Mouse (Mus musculus) forebrain, embryonic 15.5 days (tissue): ENCODE data around the gene Tcf7. TPM values are rescaled to one million over a fixed set of nuclear protein-coding genes. Genes with fewer than 3 reads are reported as not detected.

Experiments used
- ATAC-seq: fragments of 200-750 bp; cut with Nextera tagmentation; replicated peaks from 2 replicates; pipeline ENCODE4 v1.8.0; 2017; ENCODE audit warnings: mild to moderate bottlenecking, moderate TSS enrichment, moderate library complexity
- H3K27ac ChIP-seq: fragments of 300-500 bp; sonication (generic); replicated peaks from 2 replicates; pipeline ENCODE4 v1.5.1; 2015; ENCODE audit warnings: mild to moderate bottlenecking, inconsistent platforms
- H3K27me3 ChIP-seq: fragments of 300-500 bp; sonication (generic); 2 replicates; pipeline ENCODE4 v1.6.1; 2015; ENCODE audit warnings: inconsistent platforms
- H3K36me3 ChIP-seq: fragments of 300-500 bp; sonication (generic); 2 replicates; pipeline ENCODE4 v1.6.1; 2015; ENCODE audit warnings: mild to moderate bottlenecking, inconsistent platforms
- H3K4me1 ChIP-seq: fragments of 300-500 bp; sonication (generic); 2 replicates; pipeline ENCODE4 v1.6.1; 2015; ENCODE audit warnings: inconsistent platforms
- H3K4me2 ChIP-seq: fragments of 300-500 bp; sonication (generic); replicated peaks from 2 replicates; pipeline ENCODE4 v1.6.1; 2015; ENCODE audit warnings: mild to moderate bottlenecking, inconsistent platforms
- H3K4me3 ChIP-seq: fragments of 300-500 bp; sonication (generic); 2 replicates; pipeline ENCODE4 v1.5.1; 2015; ENCODE audit warnings: mild to moderate bottlenecking, inconsistent platforms
- H3K9ac ChIP-seq: fragments of 300-500 bp; sonication (generic); replicated peaks from 2 replicates; pipeline ENCODE4 v1.6.1; 2015; ENCODE audit warnings: mild to moderate bottlenecking, inconsistent platforms
- H3K9me3 ChIP-seq: fragments of 300-500 bp; sonication (generic); 2 replicates; pipeline ENCODE4 v1.6.1; 2016; ENCODE audit warnings: inconsistent platforms
- WGBS: fragments of 180-500 bp; shearing (Covaris S2); methylation state at CpG from one replicate; pipeline ENCODE4 v1.1.7; 2015; ENCODE audit warnings: mixed read lengths; 5-methylcytosine and 5-hydroxymethylcytosine counted together
- polyA plus RNA-seq: library from polyadenylated mRNA; unstranded; fragments of >200 nt; fragmentation: Nextera tagmentation; extraction: Ambion mirVana; gene quantifications from 2 replicates; pipeline ENCODE4 v1.2.1, GENCODE M21; 2015

The Tcf7 gene
- polyA plus RNA-seq, 1 experiment from 2014 or later = 3.4 TPM

GRCm38 (mm10) chr11:52302668-52303067 is 19.9 kb upstream of the Tcf7 start:
- H3K9ac ChIP-seq = no peak overlapping the region

DNA sequence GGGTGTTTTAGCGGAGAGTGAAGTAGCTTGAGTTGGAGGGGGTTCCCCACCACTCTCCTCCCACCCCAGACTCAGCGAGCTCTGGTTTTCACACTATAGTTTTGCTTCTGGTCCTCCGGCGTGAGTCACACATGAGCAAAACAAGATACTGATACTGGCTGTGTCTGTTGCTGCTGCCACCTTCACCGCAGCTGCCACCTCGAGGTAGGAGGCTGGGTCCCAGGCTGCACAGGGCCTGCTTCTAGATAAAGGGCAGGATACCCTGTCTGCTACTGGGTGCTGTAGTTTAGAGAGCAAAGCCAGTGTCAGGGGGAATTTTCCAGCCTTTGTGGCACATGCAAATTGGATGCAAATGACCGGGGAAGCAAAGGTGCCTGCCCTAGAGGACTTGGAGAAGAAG is 16.9 kb upstream of the Tcf7 start:
- no peaks in the 10 kb centered on the region for H3K36me3 ChIP-seq
- no peaks in the 10 kb centered on the region for H3K4me1 ChIP-seq
- ATAC-seq = no peak
- no peaks in the 10 kb centered on the region for H3K9me3 ChIP-seq
- no peak overlapping the region for H3K27ac ChIP-seq
- 74% methylated on average over 7 of the region's 7 CpGs for WGBS
- H3K4me2 ChIP-seq = no peak overlapping the region
- no peak overlapping the region for H3K9ac ChIP-seq
- no peak overlapping the region for H3K4me3 ChIP-seq
- H3K27me3 ChIP-seq = no peaks in the 10 kb centered on the region

More at GRCm38 (mm10) chr11:52302668-52303067, 19.9 kb upstream of the Tcf7 start:
- no peaks in the 10 kb centered on the region for H3K9me3 ChIP-seq
- ATAC-seq = no peak
- H3K4me3 ChIP-seq = no peak overlapping the region
- H3K27me3 ChIP-seq = no peaks in the 10 kb centered on the region
- H3K27ac ChIP-seq = no peak overlapping the region
- no peaks in the 10 kb centered on the region for H3K4me1 ChIP-seq
- no peak overlapping the region for H3K4me2 ChIP-seq
- no peaks in the 10 kb centered on the region for H3K36me3 ChIP-seq
- WGBS = 80% methylated on average over 3 of the region's 3 CpGs

DNA sequence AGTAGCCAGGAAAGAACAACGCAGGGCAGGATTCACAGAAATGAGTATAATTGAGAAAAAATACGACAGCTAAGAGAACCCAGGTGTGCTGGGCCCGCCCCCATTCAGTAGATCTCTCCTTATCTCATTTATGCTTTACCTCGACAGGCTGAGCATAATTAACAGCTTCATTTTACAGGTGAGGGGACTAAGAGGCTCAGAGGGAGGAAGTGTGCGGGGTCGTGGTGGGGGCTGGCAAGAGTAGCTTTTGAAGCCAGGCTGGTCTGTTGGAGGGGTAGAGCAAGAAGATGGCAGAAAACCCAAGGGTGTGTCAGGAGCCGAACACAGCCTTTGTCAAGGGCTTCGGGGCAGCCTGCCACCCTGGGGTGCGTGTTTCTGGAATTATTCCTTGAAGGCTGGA is 16.1 kb upstream of the Tcf7 start:
- no peak for ATAC-seq
- Histone ChIP-seq H3K27me3 (no peaks in the 10 kb centered on the region), H3K9me3 (no peaks in the 10 kb centered on the region), H3K9ac (no peak overlapping the region), H3K27ac (no peak overlapping the region), H3K4me2 (no peak overlapping the region), H3K36me3 (no peaks in the 10 kb centered on the region), H3K4me1 (no peaks in the 10 kb centered on the region), H3K4me3 (no peak overlapping the region)
- 74% methylated on average over 9 of the region's 9 CpGs for WGBS

GRCm38 (mm10) chr11:52297352-52297751 is 14.5 kb upstream of the Tcf7 start:
- Histone ChIP-seq H3K4me3 (no peak overlapping the region), H3K9me3 (no peaks in the 10 kb centered on the region), H3K27ac (no peak overlapping the region), H3K36me3 (no peaks in the 10 kb centered on the region), H3K9ac (no peak overlapping the region), H3K4me2 (no peak overlapping the region), H3K4me1 (no peaks in the 10 kb centered on the region), H3K27me3 (no peaks in the 10 kb centered on the region)
- 14% methylated on average over 9 of the region's 9 CpGs for WGBS
- ATAC-seq = peak; percentile 58

DNA sequence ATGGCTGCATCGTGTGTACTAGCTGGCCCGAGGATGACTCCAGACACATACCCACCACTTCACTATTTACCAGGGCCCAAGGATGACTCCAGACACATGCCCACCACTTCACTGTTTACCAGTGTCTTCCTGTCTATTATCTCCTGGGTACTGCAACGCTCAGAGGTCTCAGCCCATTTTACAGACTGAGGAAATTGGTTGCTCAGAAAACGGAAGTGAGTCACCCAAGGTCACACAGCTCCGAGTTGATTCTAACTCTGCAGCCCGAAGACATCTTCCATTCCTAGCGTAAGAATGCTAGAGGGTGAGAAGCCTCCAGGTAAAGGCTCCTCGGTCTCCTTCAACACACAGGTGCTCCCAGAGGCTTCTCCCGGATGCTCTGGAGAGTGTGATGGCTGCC is 11.3 kb upstream of the Tcf7 start:
- Histone ChIP-seq H3K4me3 (no peak overlapping the region), H3K4me1 (no peaks in the 10 kb centered on the region), H3K9ac (no peak overlapping the region), H3K27ac (no peak overlapping the region), H3K4me2 (no peak overlapping the region), H3K27me3 (no peaks in the 10 kb centered on the region), H3K9me3 (no peaks in the 10 kb centered on the region), H3K36me3 (no peaks in the 10 kb centered on the region)
- WGBS = 85% methylated on average over 9 of the region's 9 CpGs
- ATAC-seq = no peak

GRCm38 (mm10) chr11:52292894-52293293 is 10.1 kb upstream of the Tcf7 start:
- no peaks in the 10 kb centered on the region for H3K36me3 ChIP-seq
- H3K4me1 ChIP-seq = no peaks in the 10 kb centered on the region
- no peak overlapping the region for H3K9ac ChIP-seq
- no peaks in the 10 kb centered on the region for H3K9me3 ChIP-seq
- WGBS = 76% methylated on average over 6 of the region's 6 CpGs
- H3K4me2 ChIP-seq = no peak overlapping the region
- no peak overlapping the region for H3K27ac ChIP-seq
- ATAC-seq = no peak
- H3K4me3 ChIP-seq = no peak overlapping the region
- no peaks in the 10 kb centered on the region for H3K27me3 ChIP-seq

- Histone ChIP-seq H3K36me3 (no peaks in the 10 kb centered on the region), H3K27me3 (no peaks in the 10 kb centered on the region), H3K27ac (no peak overlapping the region), H3K4me2 (no peak overlapping the region), H3K4me3 (no peak overlapping the region), H3K9ac (no peak overlapping the region), H3K4me1 (no peaks in the 10 kb centered on the region), H3K9me3 (no peaks in the 10 kb centered on the region)
- 85% methylated on average over 7 of the region's 7 CpGs for WGBS
- no peak for ATAC-seq
Measured at GRCm38 (mm10) chr11:52292346-52292745, 9.5 kb upstream of the Tcf7 start.

DNA sequence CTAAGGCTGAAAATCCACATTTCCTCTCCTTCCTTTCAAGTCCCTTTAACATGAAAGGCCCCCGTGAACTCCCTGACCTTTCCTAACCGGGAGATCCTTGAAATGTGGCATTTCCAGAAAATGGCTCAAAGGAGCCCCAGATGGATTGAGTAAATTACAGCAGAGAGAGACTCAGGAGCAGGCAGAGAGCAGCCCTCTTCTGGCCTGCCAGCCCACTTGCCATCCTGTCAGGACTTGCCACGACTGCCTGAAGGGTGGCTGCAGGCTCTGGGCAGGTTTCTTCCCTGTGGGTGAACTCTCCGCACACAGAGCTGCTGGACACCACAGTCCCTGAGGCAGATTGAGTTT is 4.1 kb upstream of the Tcf7 start:
- 9% methylated on average over 4 of the region's 4 CpGs for WGBS
- Histone ChIP-seq H3K4me3 (no peak overlapping the region), H3K27me3 (peaks cover 13% of the 10 kb centered on the region; the same call in 1 of the 2 replicates)

GRCm38 (mm10) chr11:52286301-52286957 is 3.6 kb upstream of the Tcf7 start:
- Histone ChIP-seq H3K9ac (no peak overlapping the region), H3K4me2 (no peak overlapping the region), H3K27me3 (peaks cover 13% of the 10 kb centered on the region; the same call in 1 of the 2 replicates), H3K9me3 (no peaks in the 10 kb centered on the region), H3K36me3 (no peaks in the 10 kb centered on the region), H3K4me3 (no peak overlapping the region), H3K4me1 (peaks cover 30% of the 10 kb centered on the region), H3K27ac (no peak overlapping the region)
- WGBS = 6% methylated on average over 16 of the region's 16 CpGs
- no peak for ATAC-seq

More for the DNA sequence above, 4.1 kb upstream of the Tcf7 start:
- Histone ChIP-seq H3K4me1 (peaks cover 30% of the 10 kb centered on the region), H3K27ac (no peak overlapping the region), H3K9ac (no peak overlapping the region), H3K36me3 (no peaks in the 10 kb centered on the region), H3K9me3 (no peaks in the 10 kb centered on the region), H3K4me2 (no peak overlapping the region)
- ATAC-seq = no peak

- Histone ChIP-seq H3K4me1 (peaks cover 30% of the 10 kb centered on the region), H3K9me3 (no peaks in the 10 kb centered on the region), H3K4me3 (peak overlapping the region; percentile 76), H3K27me3 (peaks cover 13% of the 10 kb centered on the region; the same call in 1 of the 2 replicates), H3K4me2 (peak overlapping the region; percentile 88), H3K27ac (no peak overlapping the region), H3K36me3 (no peaks in the 10 kb centered on the region), H3K9ac (peak overlapping the region; percentile 55)
- ATAC-seq = peak; percentile 12; the same call in 1 of the 2 replicates
- 11% methylated on average over 44 of the region's 44 CpGs for WGBS
Measured at GRCm38 (mm10) chr11:52283596-52284571, 1.1 kb upstream of the Tcf7 start.

GRCm38 (mm10) chr11:52282420-52282773 is 417 bp downstream of the Tcf7 start:
- Histone ChIP-seq H3K27me3 (peaks cover 13% of the 10 kb centered on the region; the same call in 1 of the 2 replicates), H3K36me3 (no peaks in the 10 kb centered on the region), H3K4me2 (peak overlapping the region; percentile 88), H3K9ac (peak overlapping the region; percentile 55), H3K4me3 (peak overlapping the region; percentile 76), H3K4me1 (peaks cover 30% of the 10 kb centered on the region), H3K9me3 (no peaks in the 10 kb centered on the region), H3K27ac (no peak overlapping the region)
- ATAC-seq = no peak
- WGBS = 1% methylated on average over 19 of the region's 19 CpGs

DNA sequence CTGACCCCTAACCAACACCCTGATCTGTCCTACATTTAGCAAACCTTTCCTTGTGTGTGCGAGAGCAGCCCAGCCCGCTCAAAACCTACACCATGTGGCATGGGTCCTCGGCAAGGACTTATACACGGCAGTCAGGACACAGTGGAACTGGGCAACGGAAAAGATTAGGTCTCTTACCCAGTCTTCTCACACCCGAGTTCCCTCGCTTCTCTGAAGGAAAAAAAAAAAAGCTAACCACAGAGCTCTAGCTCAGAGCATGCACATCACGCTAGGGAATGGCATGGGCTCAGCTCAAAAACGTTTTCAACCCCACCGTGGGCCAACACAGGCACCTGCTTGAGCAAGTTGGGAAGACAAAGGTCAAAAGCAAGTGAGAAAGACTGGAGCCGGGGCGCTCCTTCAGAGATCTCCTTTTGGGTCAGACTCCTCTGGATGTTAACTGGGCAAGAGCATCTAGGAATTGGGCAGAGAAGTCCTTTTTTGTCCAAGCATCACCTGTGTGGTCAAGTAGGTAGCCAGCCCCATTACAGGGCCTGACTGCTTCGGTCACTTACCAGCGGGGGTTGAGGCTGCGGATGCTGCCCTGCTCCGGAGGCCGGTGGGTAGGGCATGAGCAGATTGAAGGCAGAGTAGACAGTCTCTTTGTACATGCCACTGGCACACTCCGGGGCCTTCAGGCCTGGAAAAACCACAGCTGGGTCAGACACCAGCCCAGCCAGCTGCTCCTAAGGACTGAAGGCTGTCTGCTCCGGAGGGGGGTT is 1.1 kb downstream of the Tcf7 start:
- peaks cover 30% of the 10 kb centered on the region for H3K4me1 ChIP-seq
- H3K36me3 ChIP-seq = no peaks in the 10 kb centered on the region
- peaks cover 13% of the 10 kb centered on the region; the same call in 1 of the 2 replicates for H3K27me3 ChIP-seq
- no peaks in the 10 kb centered on the region for H3K9me3 ChIP-seq
- 65% methylated on average over 19 of the region's 19 CpGs for WGBS
- H3K4me3 ChIP-seq = peak overlapping the region; percentile 76
- no peak overlapping the region for H3K9ac ChIP-seq
- H3K27ac ChIP-seq = no peak overlapping the region
- ATAC-seq = no peak
- H3K4me2 ChIP-seq = peak overlapping the region; percentile 88
